Mouse (Mus musculus) myocyte (in vitro differentiated cells): ENCODE measurements around the gene Cct2. TPM values are rescaled to one million over a fixed set of nuclear protein-coding genes. Genes with fewer than 3 reads are reported as not detected.

Experiments
- H3K27me3 ChIP-seq: one replicate; pipeline ENCODE4 v1.6.1; 2011; ENCODE audit not compliant: control insufficient read depth, insufficient read depth, insufficient read length
- H3K36me3 ChIP-seq: one replicate; pipeline ENCODE4 v1.6.1; 2011; ENCODE audit not compliant: control insufficient read depth, insufficient read depth
- H3K4me2 ChIP-seq: one replicate; pipeline ENCODE4 v1.6.1; 2011; ENCODE audit warnings: low read depth, control low read depth
- H3K4me3 ChIP-seq: one replicate; pipeline ENCODE4 v1.5.1; 2011; ENCODE audit warnings: mild to moderate bottlenecking, control low read depth, moderate library complexity
- H3K79me2 ChIP-seq: one replicate; pipeline ENCODE4 v1.6.1; 2011; ENCODE audit not compliant: control insufficient read depth, insufficient read depth
- H3ac ChIP-seq: one replicate; pipeline ENCODE4 v1.6.1; 2011; ENCODE audit not compliant: control insufficient read depth, insufficient read length
- CEBPB ChIP-seq: IDR thresholded peaks from 2 replicates; pipeline ENCODE4 v1.6.1; 2011; ENCODE audit warnings: mild to moderate bottlenecking, moderate library complexity; ENCODE audit not compliant: poor library complexity, insufficient read depth, severe bottlenecking
- E2F4 ChIP-seq: IDR thresholded peaks from one replicate; pipeline ENCODE4 v1.6.1; 2011; ENCODE audit warnings: mild to moderate bottlenecking, control low read depth, moderate library complexity; ENCODE audit not compliant: insufficient read depth
- MAX ChIP-seq: IDR thresholded peaks from one replicate; pipeline ENCODE4 v1.6.1; 2011; ENCODE audit warnings: low read depth, mild to moderate bottlenecking, control low read depth
- MYOD1 ChIP-seq, 3 experiments: IDR thresholded peaks; one replicate each; pipeline ENCODE4 v1.6.1; 2011; ENCODE audit warnings: control low read depth in 2 of 3, low read depth in 2 of 3, mild to moderate bottlenecking in 2 of 3, moderate library complexity in 1 of 3; ENCODE audit not compliant: insufficient read length in 2 of 3, control insufficient read depth in 1 of 3
- MYOG ChIP-seq, 3 experiments: IDR thresholded peaks; one replicate each; pipeline ENCODE4 v1.6.1; 2011; ENCODE audit warnings: control low read depth in 2 of 3, low read depth in 2 of 3, mild to moderate bottlenecking in 2 of 3; ENCODE audit not compliant: insufficient read length in 2 of 3, control insufficient read depth in 1 of 3, insufficient read depth in 1 of 3
- POLR2A ChIP-seq: IDR thresholded peaks from one replicate; pipeline ENCODE4 v1.6.1; 2011; ENCODE audit warnings: low read depth, mild to moderate bottlenecking, control low read depth, moderate library complexity; ENCODE audit not compliant: insufficient read length
- POLR2AphosphoS2 ChIP-seq: IDR thresholded peaks from one replicate; pipeline ENCODE4 v1.6.1; 2011; ENCODE audit warnings: low read depth, control low read depth; ENCODE audit not compliant: insufficient read length
- REST ChIP-seq: IDR thresholded peaks from one replicate; pipeline ENCODE4 v1.6.1; 2011; ENCODE audit warnings: mild to moderate bottlenecking, control low read depth, moderate library complexity; ENCODE audit not compliant: insufficient read depth, insufficient read length
- SRF ChIP-seq: IDR thresholded peaks from one replicate; pipeline ENCODE4 v1.6.1; 2011; ENCODE audit warnings: low read depth; ENCODE audit not compliant: control insufficient read depth, insufficient read length
- TCF12 ChIP-seq: IDR thresholded peaks from one replicate; pipeline ENCODE4 v1.6.1; 2011; ENCODE audit warnings: mild to moderate bottlenecking, control low read depth; ENCODE audit not compliant: poor library complexity, insufficient read depth, severe bottlenecking
- TCF3 ChIP-seq: IDR thresholded peaks from one replicate; pipeline ENCODE4 v1.6.1; 2011; ENCODE audit warnings: low read depth, control low read depth; ENCODE audit not compliant: insufficient read length
- USF1 ChIP-seq: IDR thresholded peaks from one replicate; pipeline ENCODE4 v1.6.1; 2011; ENCODE audit warnings: low read depth, mild to moderate bottlenecking, control low read depth, moderate library complexity
- polyA plus RNA-seq: library from polyadenylated mRNA; unstranded; fragments of >200 nt; fragmentation: generic; extraction: Trizol; gene quantifications from one replicate; pipeline ENCODE4 v1.2.1, GENCODE M21; 2012; ENCODE audit warnings: missing spikeins

Gene Cct2
- polyA plus RNA-seq, 1 experiment = 384 TPM

- Histone ChIP-seq H3K4me2 (no peak overlapping the region), H3K4me3 (no peak overlapping the region), H3K36me3 (no peaks in the 10 kb centered on the region), H3K27me3 (no peaks in the 10 kb centered on the region), H3ac (no peak overlapping the region), H3K79me2 (peaks cover 54% of the 10 kb centered on the region)
- TF ChIP-seq MYOD1 (IDR thresholded peaks at IDR 0.05; ENCODE audit: control insufficient read depth in 1 of 3, insufficient read length in 2 of 3, low read depth in 2 of 3) (no peak), POLR2AphosphoS2 (no peak), MAX (no peak), USF1 (no peak)
Measured at GRCm38 (mm10) chr10:117096096-117096495, 32.5 kb upstream of the Cct2 start.

- no peaks in the 10 kb centered on the region for H3K27me3 ChIP-seq
- H3K36me3 ChIP-seq = peaks cover 5% of the 10 kb centered on the region
- TF ChIP-seq POLR2AphosphoS2 (no peak), SRF (no peak), TCF12 (no peak), MAX (no peak), MYOD1 (IDR thresholded peaks at IDR 0.05; ENCODE audit: control insufficient read depth in 1 of 3, insufficient read length in 2 of 3, low read depth in 2 of 3) (no peak), POLR2A (no peak), E2F4 (no peak), REST (no peak), MYOG (IDR thresholded peaks at IDR 0.05; ENCODE audit: control insufficient read depth in 1 of 3, insufficient read depth in 1 of 3, insufficient read length in 2 of 3, low read depth in 2 of 3) (no peak), TCF3 (no peak), CEBPB (no peak), USF1 (no peak)
- H3K4me3 ChIP-seq = no peak overlapping the region
- H3K79me2 ChIP-seq = peaks cover 45% of the 10 kb centered on the region
- H3K4me2 ChIP-seq = no peak overlapping the region
- H3ac ChIP-seq = no peak overlapping the region
Measured at GRCm38 (mm10) chr10:117094504-117095329, 31.1 kb upstream of the Cct2 start.

GRCm38 (mm10) chr10:117089628-117090027 lies 26.0 kb upstream of the Cct2 start:
- Histone ChIP-seq H3K79me2 (peaks cover 11% of the 10 kb centered on the region), H3K4me2 (no peak overlapping the region), H3ac (no peak overlapping the region), H3K4me3 (no peak overlapping the region), H3K27me3 (no peaks in the 10 kb centered on the region), H3K36me3 (peaks cover 8% of the 10 kb centered on the region)
- TF ChIP-seq TCF3 = no peak
- no peak for TF ChIP-seq TCF12
- TF ChIP-seq SRF = no peak
- no peak for TF ChIP-seq MYOD1 (IDR thresholded peaks at IDR 0.05; ENCODE audit: control insufficient read depth in 1 of 3, insufficient read length in 2 of 3, low read depth in 2 of 3)
- TF ChIP-seq POLR2AphosphoS2 = no peak
- no peak for TF ChIP-seq CEBPB
- no peak for TF ChIP-seq USF1
- TF ChIP-seq MYOG (IDR thresholded peaks at IDR 0.05; ENCODE audit: control insufficient read depth in 1 of 3, insufficient read depth in 1 of 3, insufficient read length in 2 of 3, low read depth in 2 of 3) = no peak
- TF ChIP-seq MAX = no peak
- no peak for TF ChIP-seq E2F4
- no peak for TF ChIP-seq REST
- TF ChIP-seq POLR2A = no peak

- no peaks in the 10 kb centered on the region for H3K79me2 ChIP-seq
- TF ChIP-seq POLR2A (no peak), POLR2AphosphoS2 (no peak), USF1 (no peak), MAX (no peak), REST (no peak), E2F4 (no peak), CEBPB (no peak), TCF12 (no peak), TCF3 (no peak), MYOG (IDR thresholded peaks at IDR 0.05; ENCODE audit: control insufficient read depth in 1 of 3, insufficient read depth in 1 of 3, insufficient read length in 2 of 3, low read depth in 2 of 3) (no peak), SRF (no peak), MYOD1 (IDR thresholded peaks at IDR 0.05; ENCODE audit: control insufficient read depth in 1 of 3, insufficient read length in 2 of 3, low read depth in 2 of 3) (no peak)
- H3ac ChIP-seq = no peak overlapping the region
- peaks cover 35% of the 10 kb centered on the region for H3K36me3 ChIP-seq
- no peak overlapping the region for H3K4me3 ChIP-seq
- H3K27me3 ChIP-seq = no peaks in the 10 kb centered on the region
- H3K4me2 ChIP-seq = no peak overlapping the region
Measured at GRCm38 (mm10) chr10:117081914-117082359, 18.3 kb upstream of the Cct2 start.

GRCm38 (mm10) chr10:117081326-117081725 lies 17.7 kb upstream of the Cct2 start:
- H3K4me2 ChIP-seq = no peak overlapping the region
- H3K4me3 ChIP-seq = no peak overlapping the region
- H3K36me3 ChIP-seq = peaks cover 35% of the 10 kb centered on the region
- no peak for TF ChIP-seq POLR2A
- no peak for TF ChIP-seq TCF12
- no peak for TF ChIP-seq SRF
- no peaks in the 10 kb centered on the region for H3K79me2 ChIP-seq
- no peak overlapping the region for H3ac ChIP-seq
- H3K27me3 ChIP-seq = no peaks in the 10 kb centered on the region
